Mouse (Mus musculus) heart, postnatal 36 days (tissue): ENCODE data around the gene Fem1b. TPM values are rescaled to one million over a fixed set of nuclear protein-coding genes. Genes with fewer than 3 reads are reported as not detected.
A peak's percentile ranks its signal among the peaks of the same experiment; 100 is the strongest.

Experiments
- DNase-seq, 2 experiments: peaks; one replicate each; pipeline ENCODE4 v3.0.0; 2021 to 2022
- intact Hi-C: fragments of 180-260 bp; cut with DNase I; formaldehyde crosslinking; loops from one replicate; pipeline ENCODE4 v1.15.1; 2025
- total RNA-seq, 2 experiments: library from RNA; stranded (reverse); gene quantifications; 2 replicates each; pipeline ENCODE4 v1.2.3; 2021

Fem1b gene
- total RNA-seq, 2 experiments from 2014 or later, result 16.2 to 16.9 TPM

GRCm38 (mm10) chr9:62786721-62787120, 25.0 kb downstream of the Fem1b start:
- no peak for DNase-seq
- intact Hi-C loops, result no loop called here

- intact Hi-C loops, result no loop called here
These were observed 27.5 kb downstream of the Fem1b start for GRCm38 (mm10) chr9:62784233-62784632.

GRCm38 (mm10) chr9:62782976-62783781, 28.6 kb downstream of the Fem1b start:
- intact Hi-C loops, result no loop called here
- DNase-seq, result no peak

More at GRCm38 (mm10) chr9:62784233-62784632, 27.5 kb downstream of the Fem1b start:
- DNase-seq, result no peak

- intact Hi-C loops, result no loop called here
- peak in 1 of 2 experiments; percentile 21 for DNase-seq
These were observed 29.8 kb downstream of the Fem1b start for GRCm38 (mm10) chr9:62781965-62782364.

GRCm38 (mm10) chr9:62778721-62779120, 33.0 kb downstream of the Fem1b start:
- intact Hi-C loops, result loop anchor here (5.0 to 10.0 kb wide), 3 partner anchors 226 to 491 kb away; no protein-coding TSS in a partner anchor
- DNase-seq, result no peak

GRCm38 (mm10) chr9:62777461-62777860, 34.3 kb downstream of the Fem1b start:
- DNase-seq, result peak; percentile 61 to 64

GRCm38 (mm10) chr9:62775464-62775863, 36.3 kb downstream of the Fem1b start:
- no peak for DNase-seq
- intact Hi-C loops, result loop anchor here (5.0 to 10.0 kb wide), 3 partner anchors 223 to 488 kb away; no protein-coding TSS in a partner anchor

More at GRCm38 (mm10) chr9:62777461-62777860, 34.3 kb downstream of the Fem1b start:
- intact Hi-C loops, result loop anchor here (1.0 to 10.0 kb wide), 4 partner anchors 33 to 490 kb away; no protein-coding TSS in a partner anchor

- intact Hi-C loops, result loop anchor here (10.0 kb wide), 1 partner anchor 298 kb away; no protein-coding TSS in a partner anchor
- DNase-seq, result no peak
These were observed 39.0 kb downstream of the Fem1b start for GRCm38 (mm10) chr9:62772746-62773145.

- DNase-seq, result no peak
- intact Hi-C loops, result no loop called here
These were observed 43.4 kb downstream of the Fem1b start for GRCm38 (mm10) chr9:62768361-62768760.

- no peak for DNase-seq
- intact Hi-C loops, result no loop called here
These were observed 44.3 kb downstream of the Fem1b start for GRCm38 (mm10) chr9:62767464-62767863.

- no peak for DNase-seq
- intact Hi-C loops, result no loop called here
These were observed 46.4 kb downstream of the Fem1b start for GRCm38 (mm10) chr9:62765346-62765745.

- no peak for DNase-seq
- intact Hi-C loops, result no loop called here
These were observed 48.3 kb downstream of the Fem1b start for GRCm38 (mm10) chr9:62763478-62763877.

GRCm38 (mm10) chr9:62759601-62760000, 52.1 kb downstream of the Fem1b start:
- DNase-seq, result no peak
- intact Hi-C loops, result no loop called here

GRCm38 (mm10) chr9:62758288-62758687, 53.4 kb downstream of the Fem1b start:
- intact Hi-C loops, result no loop called here
- no peak for DNase-seq

- intact Hi-C loops, result no loop called here
- no peak for DNase-seq
These were observed 61.4 kb downstream of the Fem1b start for GRCm38 (mm10) chr9:62750381-62750780.

- intact Hi-C loops, result no loop called here
- DNase-seq, result peak in 1 of 2 experiments; percentile 47
These were observed 62.1 kb downstream of the Fem1b start for GRCm38 (mm10) chr9:62749666-62750065.

GRCm38 (mm10) chr9:62746646-62747045, 65.1 kb downstream of the Fem1b start:
- intact Hi-C loops, result no loop called here
- no peak for DNase-seq

GRCm38 (mm10) chr9:62744558-62745275, 67.0 kb downstream of the Fem1b start:
- intact Hi-C loops, result loop anchor here (1.0 to 2.0 kb wide), 2 partner anchors 33 to 84 kb away; no protein-coding TSS in a partner anchor

More at GRCm38 (mm10) chr9:62744558-62745275, 67.0 kb downstream of the Fem1b start:
- DNase-seq, result peak; percentile 12 to 31
